Mouse (Mus musculus) intestine, embryonic 15.5 days (tissue): Measurements from ENCODE around the gene Sst. TPM values are rescaled to one million over a fixed set of nuclear protein-coding genes. Genes with fewer than 3 reads are reported as not detected.
A peak's percentile ranks its signal among the peaks of the same experiment; 100 is the strongest.
"Not testable (repeated sequence)": the region's sequence is repeated elsewhere in the genome, so short reads cannot be mapped to it uniquely, and the experiment has no call there.

Source experiments
- ATAC-seq: fragments of 200-750 bp; cut with Nextera tagmentation; 2 replicates; pipeline ENCODE4 v1.8.0; 2017; ENCODE audit warnings: moderate TSS enrichment, moderate library complexity
- H3K27ac ChIP-seq: fragments of 300-500 bp; sonication (generic); 2 replicates; pipeline ENCODE4 v1.5.1; 2015; ENCODE audit warnings: mild to moderate bottlenecking, inconsistent platforms
- H3K27me3 ChIP-seq: fragments of 300-500 bp; sonication (generic); replicated peaks from 2 replicates; pipeline ENCODE4 v1.6.1; 2015; ENCODE audit warnings: inconsistent platforms
- H3K36me3 ChIP-seq: fragments of 300-500 bp; sonication (generic); 2 replicates; pipeline ENCODE4 v1.6.1; 2015; ENCODE audit warnings: inconsistent platforms
- H3K4me1 ChIP-seq: fragments of 300-500 bp; sonication (generic); replicated peaks from 2 replicates; pipeline ENCODE4 v1.6.1; 2015; ENCODE audit warnings: inconsistent platforms
- H3K4me2 ChIP-seq: fragments of 300-500 bp; sonication (generic); replicated peaks from 2 replicates; pipeline ENCODE4 v1.6.1; 2015; ENCODE audit warnings: mild to moderate bottlenecking, inconsistent platforms
- H3K4me3 ChIP-seq: fragments of 300-500 bp; sonication (generic); replicated peaks from 2 replicates; pipeline ENCODE4 v1.5.1; 2015; ENCODE audit warnings: inconsistent platforms
- H3K9ac ChIP-seq: fragments of 300-500 bp; sonication (generic); 2 replicates; pipeline ENCODE4 v1.6.1; 2015; ENCODE audit warnings: inconsistent platforms
- H3K9me3 ChIP-seq: fragments of 300-500 bp; sonication (generic); 2 replicates; pipeline ENCODE4 v1.6.1; 2016; ENCODE audit warnings: inconsistent platforms
- WGBS: fragments of 180-500 bp; shearing (Covaris S2); methylation state at CpG from one replicate; pipeline ENCODE4 v1.1.7; 2015; 5-methylcytosine and 5-hydroxymethylcytosine counted together
- polyA plus RNA-seq: library from polyadenylated mRNA; unstranded; fragments of >200 nt; fragmentation: Nextera tagmentation; extraction: Ambion mirVana; gene quantifications from 2 replicates; pipeline ENCODE4 v1.2.1, GENCODE M21; 2015

The Sst gene
- polyA plus RNA-seq, 1 experiment from 2014 or later, result 12.9 TPM

- H3K4me1 ChIP-seq, H3K9ac ChIP-seq, H3K4me3 ChIP-seq, ATAC-seq, H3K27ac ChIP-seq, H3K27me3 ChIP-seq, H3K36me3 ChIP-seq, H3K4me2 ChIP-seq, H3K9me3 ChIP-seq: not testable (repeated sequence)
- 82% methylated on average over 9 of the region's 9 CpGs for WGBS
These were observed 17.6 kb upstream of the Sst start for GRCm38 (mm10) chr16:23908076-23909014.

GRCm38 (mm10) chr16:23906586-23906985, 15.8 kb upstream of the Sst start:
- not testable (repeated sequence) for H3K4me2 ChIP-seq, H3K9ac ChIP-seq, H3K27me3 ChIP-seq, H3K9me3 ChIP-seq, H3K36me3 ChIP-seq, ATAC-seq, H3K4me1 ChIP-seq, H3K27ac ChIP-seq, H3K4me3 ChIP-seq
- 87% methylated on average over 3 of the region's 3 CpGs for WGBS

GRCm38 (mm10) chr16:23901411-23901810, 10.7 kb upstream of the Sst start:
- Histone ChIP-seq H3K9me3 (no peaks in the 10 kb centered on the region), H3K27me3 (no peaks in the 10 kb centered on the region), H3K9ac (no peak overlapping the region), H3K36me3 (no peaks in the 10 kb centered on the region), H3K27ac (no peak overlapping the region), H3K4me3 (no peak overlapping the region), H3K4me1 (peaks cover 5% of the 10 kb centered on the region; the same call in 1 of the 2 replicates), H3K4me2 (no peak overlapping the region)
- WGBS, result 91% methylated on average over 7 of the region's 7 CpGs
- ATAC-seq, result no peak

GRCm38 (mm10) chr16:23900061-23900460, 9.3 kb upstream of the Sst start:
- Histone ChIP-seq H3K36me3 (no peaks in the 10 kb centered on the region), H3K9ac (no peak overlapping the region), H3K27ac (no peak overlapping the region), H3K9me3 (no peaks in the 10 kb centered on the region), H3K4me3 (no peak overlapping the region), H3K4me1 (peaks cover 5% of the 10 kb centered on the region; the same call in 1 of the 2 replicates), H3K27me3 (no peaks in the 10 kb centered on the region), H3K4me2 (no peak overlapping the region)
- ATAC-seq, result no peak
- 81% methylated on average over 4 of the region's 4 CpGs for WGBS

- peaks cover 5% of the 10 kb centered on the region; the same call in 1 of the 2 replicates for H3K4me1 ChIP-seq
- H3K36me3 ChIP-seq, result no peaks in the 10 kb centered on the region
- no peak overlapping the region for H3K27ac ChIP-seq
- no peak overlapping the region for H3K4me3 ChIP-seq
- H3K4me2 ChIP-seq, result peak overlapping the region; percentile 54
- no peaks in the 10 kb centered on the region for H3K27me3 ChIP-seq
- no peak overlapping the region for H3K9ac ChIP-seq
- H3K9me3 ChIP-seq, result no peaks in the 10 kb centered on the region
- ATAC-seq, result peak; percentile 61; the same call in 1 of the 2 replicates
- WGBS, result 10% methylated on average over 12 of the region's 12 CpGs
These were observed 8.1 kb upstream of the Sst start for GRCm38 (mm10) chr16:23898840-23899239.

GRCm38 (mm10) chr16:23897984-23898586, 7.3 kb upstream of the Sst start:
- no peaks in the 10 kb centered on the region for H3K36me3 ChIP-seq
- H3K9ac ChIP-seq, result no peak overlapping the region
- peak; percentile 80 for ATAC-seq
- H3K4me1 ChIP-seq, result peaks cover 5% of the 10 kb centered on the region; the same call in 1 of the 2 replicates
- WGBS, result 8% methylated on average over 15 of the region's 15 CpGs
- H3K9me3 ChIP-seq, result no peaks in the 10 kb centered on the region
- H3K27ac ChIP-seq, result no peak overlapping the region
- H3K4me2 ChIP-seq, result peak overlapping the region; percentile 54
- H3K27me3 ChIP-seq, result no peaks in the 10 kb centered on the region
- no peak overlapping the region; the same call in 1 of the 2 replicates for H3K4me3 ChIP-seq

GRCm38 (mm10) chr16:23897486-23897885, 6.7 kb upstream of the Sst start:
- WGBS, result 73% methylated on average over 5 of the region's 5 CpGs
- ATAC-seq, result no peak
- no peaks in the 10 kb centered on the region for H3K9me3 ChIP-seq
- H3K4me1 ChIP-seq, result peaks cover 5% of the 10 kb centered on the region; the same call in 1 of the 2 replicates
- no peak overlapping the region for H3K4me3 ChIP-seq
- no peaks in the 10 kb centered on the region for H3K36me3 ChIP-seq
- H3K4me2 ChIP-seq, result peak overlapping the region; percentile 54; the same call in 1 of the 2 replicates
- no peaks in the 10 kb centered on the region for H3K27me3 ChIP-seq
- no peak overlapping the region for H3K9ac ChIP-seq
- H3K27ac ChIP-seq, result no peak overlapping the region

GRCm38 (mm10) chr16:23895135-23895534, 4.4 kb upstream of the Sst start:
- H3K4me2 ChIP-seq, result no peak overlapping the region
- no peak overlapping the region for H3K9ac ChIP-seq
- no peak overlapping the region for H3K4me3 ChIP-seq
- peaks cover 16% of the 10 kb centered on the region for H3K27me3 ChIP-seq
- 85% methylated on average over 3 of the region's 3 CpGs for WGBS
- peaks cover 5% of the 10 kb centered on the region; the same call in 1 of the 2 replicates for H3K4me1 ChIP-seq
- no peak for ATAC-seq
- H3K36me3 ChIP-seq, result no peaks in the 10 kb centered on the region
- H3K9me3 ChIP-seq, result no peaks in the 10 kb centered on the region
- no peak overlapping the region for H3K27ac ChIP-seq

- H3K9ac ChIP-seq, result no peak overlapping the region
- no peak overlapping the region for H3K4me2 ChIP-seq
- ATAC-seq, result no peak
- no peaks in the 10 kb centered on the region for H3K4me1 ChIP-seq
- H3K4me3 ChIP-seq, result no peak overlapping the region
- no peaks in the 10 kb centered on the region for H3K36me3 ChIP-seq
- H3K9me3 ChIP-seq, result no peaks in the 10 kb centered on the region
- peaks cover 19% of the 10 kb centered on the region for H3K27me3 ChIP-seq
- 7% methylated on average over 9 of the region's 9 CpGs for WGBS
- H3K27ac ChIP-seq, result no peak overlapping the region
These were observed 607 bp downstream of the Sst start for GRCm38 (mm10) chr16:23890151-23890550.

GRCm38 (mm10) chr16:23887910-23888579, 2.7 kb downstream of the Sst start:
- H3K4me2 ChIP-seq, result no peak overlapping the region
- WGBS, result 68% methylated on average over 10 of the region's 10 CpGs
- no peaks in the 10 kb centered on the region for H3K36me3 ChIP-seq
- H3K4me3 ChIP-seq, result no peak overlapping the region
- H3K9me3 ChIP-seq, result no peaks in the 10 kb centered on the region
- no peak overlapping the region for H3K27ac ChIP-seq
- no peak for ATAC-seq
- H3K4me1 ChIP-seq, result no peaks in the 10 kb centered on the region
- H3K9ac ChIP-seq, result no peak overlapping the region
- peaks cover 19% of the 10 kb centered on the region for H3K27me3 ChIP-seq

GRCm38 (mm10) chr16:23885098-23885497, 5.7 kb downstream of the Sst start:
- Histone ChIP-seq H3K4me1 (no peaks in the 10 kb centered on the region), H3K4me2 (no peak overlapping the region), H3K36me3 (no peaks in the 10 kb centered on the region), H3K27ac (no peak overlapping the region), H3K4me3 (no peak overlapping the region), H3K9ac (no peak overlapping the region), H3K27me3 (peaks cover 3% of the 10 kb centered on the region; the same call in 1 of the 2 replicates), H3K9me3 (no peaks in the 10 kb centered on the region)
- no peak for ATAC-seq
- WGBS, result 71% methylated on average over 12 of the region's 12 CpGs

- no peak overlapping the region for H3K4me3 ChIP-seq
- H3K27me3 ChIP-seq, result no peaks in the 10 kb centered on the region
- WGBS, result 69% methylated on average over 1 of the region's 1 CpGs
- H3K9ac ChIP-seq, result no peak overlapping the region
- H3K4me2 ChIP-seq, result no peak overlapping the region
- H3K36me3 ChIP-seq, result no peaks in the 10 kb centered on the region
- ATAC-seq, result no peak
- no peaks in the 10 kb centered on the region for H3K4me1 ChIP-seq
- H3K9me3 ChIP-seq, result no peaks in the 10 kb centered on the region
- no peak overlapping the region for H3K27ac ChIP-seq
These were observed 35.5 kb downstream of the Sst start for GRCm38 (mm10) chr16:23855242-23855641.
